Mouse (Mus musculus) olfactory bulb, adult 2 months (tissue): Measurements from ENCODE around the gene Deaf1.

Source experiments
- CTCF ChIP-seq: fragments of 200-500 bp; IDR thresholded peaks from 2 replicates; pipeline ENCODE4 v1.5.1; 2012; ENCODE audit warnings: low read depth, mild to moderate bottlenecking, low read length, moderate library complexity; ENCODE audit not compliant: insufficient read depth
- POLR2A ChIP-seq: fragments of 200-500 bp; IDR thresholded peaks from 2 replicates; pipeline ENCODE4 v1.6.1; 2012; ENCODE audit warnings: mild to moderate bottlenecking, low read depth, low read length, moderate library complexity; ENCODE audit not compliant: insufficient read depth

- no peak for TF ChIP-seq CTCF
- TF ChIP-seq POLR2A: no peak
Observed at GRCm38 (mm10) chr7:141344787-141345186, 17.3 kb upstream of the Deaf1 start.
